Mouse (Mus musculus) heart, adult 2 months (tissue): ENCODE measurements at regions not wholly inside any gene's neighbourhood (a gene's known extent, or its start where the extent isn't known, plus 50 kb on each side); places are given as distances from the start of the nearest gene placed in this dataset.
A peak's percentile ranks its signal among the peaks of the same experiment; 100 is the strongest.

ENCODE experiments used
- DNase-seq, 2 experiments: peaks; one replicate each; pipeline ENCODE4 v3.0.0; 2021
- H3K27ac ChIP-seq: fragments of 200-600 bp; 2 replicates; pipeline ENCODE4 v1.8.1; 2022
- H3K27me3 ChIP-seq: fragments of 200-500 bp; 2 replicates; pipeline ENCODE4 v1.6.1; 2012; ENCODE audit warnings: mild to moderate bottlenecking, low read length, inconsistent platforms, mixed read lengths; ENCODE audit not compliant: control insufficient read depth, insufficient read depth
- H3K36me3 ChIP-seq: fragments of 200-500 bp; 2 replicates; pipeline ENCODE4 v1.6.1; 2012; ENCODE audit warnings: low read length, inconsistent platforms; ENCODE audit not compliant: control insufficient read depth, insufficient read depth
- H3K4me1 ChIP-seq: fragments of 200-500 bp; 2 replicates; pipeline ENCODE4 v1.6.1; 2011; ENCODE audit warnings: low read length; ENCODE audit not compliant: control insufficient read depth, insufficient read depth
- H3K4me3 ChIP-seq: fragments of 200-600 bp; 2 replicates; pipeline ENCODE4 v1.8.1; 2022
- H3K79me2 ChIP-seq: fragments of 200-500 bp; replicated peaks from 2 replicates; pipeline ENCODE4 v1.6.1; 2012; ENCODE audit warnings: mild to moderate bottlenecking, inconsistent platforms, low read length, moderate library complexity, mixed read lengths; ENCODE audit not compliant: control insufficient read depth, insufficient read depth
- H3K9ac ChIP-seq: fragments of 200-500 bp; 2 replicates; pipeline ENCODE4 v1.6.1; 2012; ENCODE audit warnings: low read depth, mild to moderate bottlenecking, control low read depth, inconsistent platforms, low read length, mixed read lengths
- CTCF ChIP-seq: fragments of 200-600 bp; IDR thresholded peaks from 2 replicates; pipeline ENCODE4 v1.8.1; 2022; ENCODE audit warnings: antibody characterized with exemption, mild to moderate bottlenecking, moderate library complexity
- EP300 ChIP-seq: fragments of 200-500 bp; IDR thresholded peaks from 2 replicates; pipeline ENCODE4 v1.6.1; 2011; ENCODE audit warnings: low read depth, low read length, control low read depth; ENCODE audit not compliant: insufficient read depth
- POLR2A ChIP-seq: fragments of 200-500 bp; IDR thresholded peaks from 2 replicates; pipeline ENCODE4 v1.6.1; 2011; ENCODE audit warnings: mild to moderate bottlenecking, low read depth, low read length, control low read depth; ENCODE audit not compliant: insufficient read depth
- WGBS: fragments of 180-500 bp; shearing (Covaris S2); methylation state at CpG from one replicate; pipeline ENCODE4 v1.1.7; 2018; 5-methylcytosine and 5-hydroxymethylcytosine counted together
- intact Hi-C: fragments of 180-260 bp; cut with DNase I; formaldehyde crosslinking; loops from one replicate; pipeline ENCODE4 v1.15.1; 2025

DNA sequence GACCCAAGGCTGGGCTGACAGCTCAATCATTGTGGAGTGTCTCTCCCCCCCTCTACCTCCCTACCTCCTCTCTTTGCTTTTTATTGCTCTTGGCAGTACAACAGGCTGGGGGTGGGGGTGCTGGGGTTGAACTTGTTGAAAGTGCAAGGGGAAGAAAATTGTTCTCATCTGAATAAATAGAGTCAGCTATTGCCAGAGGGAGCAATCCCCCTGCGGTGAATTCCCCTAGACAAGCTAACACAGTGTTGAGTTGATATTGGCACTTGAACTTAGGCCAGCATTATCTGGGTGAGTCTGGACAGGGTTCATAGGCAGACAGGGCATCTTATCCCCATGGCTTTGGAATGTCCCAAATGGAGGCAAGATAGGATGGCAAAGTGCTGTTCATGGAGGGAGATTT lies 159.3 kb downstream of the Adamts15 start:
- WGBS, result 48% methylated on average over 1 of the region's 1 CpGs
- intact Hi-C loops, result no loop called here
- H3K9ac ChIP-seq, result no peak overlapping the region
- H3K79me2 ChIP-seq, result no peaks in the 10 kb centered on the region; the same call in 1 of the 2 replicates
- no peaks in the 10 kb centered on the region for H3K27me3 ChIP-seq
- H3K4me3 ChIP-seq, result no peak overlapping the region
- no peaks in the 10 kb centered on the region for H3K36me3 ChIP-seq
- TF ChIP-seq EP300, result 0 out of 2 replicates have a peak, but pooled peaks have one; percentile 9
- no peak for TF ChIP-seq POLR2A
- TF ChIP-seq CTCF, result no peak
- peak; percentile 30 to 45 for DNase-seq
- peaks cover 2% of the 10 kb centered on the region; the same call in 1 of the 2 replicates for H3K4me1 ChIP-seq
- peak overlapping the region; percentile 28 for H3K27ac ChIP-seq

DNA sequence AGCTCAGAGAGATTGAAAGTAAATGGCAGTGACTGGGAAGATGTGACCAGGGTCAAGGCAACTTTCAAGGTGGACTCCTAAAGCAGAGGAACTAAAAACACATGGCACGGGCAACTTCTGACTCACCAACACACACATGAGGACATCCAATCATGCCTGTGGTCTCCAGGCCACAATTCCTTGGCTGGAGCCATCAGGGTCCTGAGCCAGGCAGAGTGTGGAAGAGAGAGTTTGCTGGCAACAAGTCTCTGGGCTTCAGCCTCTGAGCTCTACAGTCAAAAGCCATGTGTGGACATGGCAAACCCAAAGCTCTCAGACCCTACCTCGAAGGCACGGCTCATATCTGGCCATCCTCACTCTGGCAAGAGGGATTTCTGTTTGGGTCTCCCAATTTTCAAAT lies 164.1 kb downstream of the Adamts15 start:
- Histone ChIP-seq H3K4me3 (no peak overlapping the region), H3K27me3 (no peaks in the 10 kb centered on the region), H3K27ac (no peak overlapping the region), H3K9ac (no peak overlapping the region), H3K36me3 (no peaks in the 10 kb centered on the region), H3K4me1 (peaks cover 5% of the 10 kb centered on the region), H3K79me2 (no peaks in the 10 kb centered on the region; the same call in 1 of the 2 replicates)
- intact Hi-C loops, result no loop called here
- no peak for TF ChIP-seq EP300
- TF ChIP-seq POLR2A, result no peak
- TF ChIP-seq CTCF, result no peak
- WGBS, result 77% methylated on average over 3 of the region's 3 CpGs
- DNase-seq, result peak in 1 of 2 experiments; percentile 30

- Histone ChIP-seq H3K36me3 (no peaks in the 10 kb centered on the region), H3K4me3 (no peak overlapping the region), H3K9ac (no peak overlapping the region), H3K4me1 (peaks cover 3% of the 10 kb centered on the region), H3K27ac (no peak overlapping the region), H3K79me2 (no peaks in the 10 kb centered on the region; the same call in 1 of the 2 replicates), H3K27me3 (no peaks in the 10 kb centered on the region)
- DNase-seq, result peak in 1 of 2 experiments; percentile 47
- whole genome bisulfite sequencing, result 51% methylated on average over 8 of the region's 8 CpGs
- TF ChIP-seq CTCF (no peak), EP300 (0 out of 2 replicates have a peak, but pooled peaks have one; percentile 23)
- intact Hi-C loops, result no loop called here
These were observed 164.8 kb downstream of the Adamts15 start for GRCm38 (mm10) chr9:30757406-30757805.

GRCm38 (mm10) chr9:30756796-30757195 lies 165.5 kb downstream of the Adamts15 start:
- Histone ChIP-seq H3K4me1 (peaks cover 3% of the 10 kb centered on the region), H3K27ac (no peak overlapping the region), H3K27me3 (no peaks in the 10 kb centered on the region), H3K36me3 (no peaks in the 10 kb centered on the region), H3K79me2 (no peaks in the 10 kb centered on the region; the same call in 1 of the 2 replicates), H3K4me3 (no peak overlapping the region), H3K9ac (no peak overlapping the region)
- TF ChIP-seq POLR2A (no peak), CTCF (no peak), EP300 (no peak)
- no peak for DNase-seq
- intact Hi-C loops, result no loop called here
- WGBS, result 93% methylated on average over 4 of the region's 4 CpGs

GRCm38 (mm10) chr9:30755586-30755985 lies 166.7 kb downstream of the Adamts15 start:
- Histone ChIP-seq H3K36me3 (no peaks in the 10 kb centered on the region), H3K79me2 (no peaks in the 10 kb centered on the region; the same call in 1 of the 2 replicates), H3K4me3 (no peak overlapping the region), H3K27me3 (no peaks in the 10 kb centered on the region), H3K27ac (no peak overlapping the region), H3K9ac (no peak overlapping the region), H3K4me1 (peaks cover 3% of the 10 kb centered on the region)
- no peak for TF ChIP-seq POLR2A
- TF ChIP-seq CTCF, result no peak
- no peak for TF ChIP-seq EP300
- WGBS, result 100% methylated on average over 1 of the region's 1 CpGs
- no peak for DNase-seq
- intact Hi-C loops, result no loop called here

GRCm38 (mm10) chr9:30754826-30755225 lies 167.4 kb downstream of the Adamts15 start:
- 88% methylated on average over 5 of the region's 5 CpGs for whole genome bisulfite sequencing
- TF ChIP-seq EP300 (no peak), CTCF (no peak), POLR2A (no peak)
- Histone ChIP-seq H3K27ac (no peak overlapping the region), H3K9ac (no peak overlapping the region), H3K4me1 (peaks cover 3% of the 10 kb centered on the region), H3K4me3 (no peak overlapping the region), H3K36me3 (no peaks in the 10 kb centered on the region), H3K79me2 (no peaks in the 10 kb centered on the region; the same call in 1 of the 2 replicates), H3K27me3 (no peaks in the 10 kb centered on the region)
- DNase-seq, result no peak
- intact Hi-C loops, result no loop called here
